Mouse (Mus musculus): ENCODE results near the gene Pcbp3.

GRCm38 (mm10) chr10:76801237-76801641 lies 160.4 kb downstream of the Pcbp3 start:
- TF ChIP-seq TAL1 (IDR thresholded peaks at IDR 0.05; ENCODE audit: low read length) = no peak
- TF ChIP-seq GATA1 (IDR thresholded peaks at IDR 0.05; ENCODE audit: low read length) = no peak

All from erythroblast, embryonic 14.5 days (primary cell).